Mouse (Mus musculus) small intestine, adult 2 months (tissue): ENCODE data around the gene Pts. TPM values are rescaled to one million over a fixed set of nuclear protein-coding genes. Genes with fewer than 3 reads are reported as not detected.

Source experiments
- H3K27ac ChIP-seq: fragments of 200-500 bp; 2 replicates; pipeline ENCODE4 v1.5.1; 2012; ENCODE audit warnings: low read depth, low read length, control low read depth, inconsistent platforms; ENCODE audit not compliant: insufficient read depth
- H3K27me3 ChIP-seq: fragments of 200-500 bp; 2 replicates; pipeline ENCODE4 v1.6.1; 2012; ENCODE audit warnings: mild to moderate bottlenecking, moderate library complexity, low read length, inconsistent platforms; ENCODE audit not compliant: control insufficient read depth, insufficient read depth
- H3K36me3 ChIP-seq: fragments of 200-500 bp; 2 replicates; pipeline ENCODE4 v1.6.1; 2012; ENCODE audit warnings: mild to moderate bottlenecking, low read length, control low read depth, inconsistent platforms; ENCODE audit not compliant: control insufficient read depth, insufficient read depth
- H3K4me1 ChIP-seq: fragments of 200-500 bp; 2 replicates; pipeline ENCODE4 v1.6.1; 2012; ENCODE audit warnings: low read length, inconsistent platforms, mixed read lengths; ENCODE audit not compliant: control insufficient read depth, insufficient read depth, insufficient read length
- H3K4me3 ChIP-seq: fragments of 200-500 bp; 2 replicates; pipeline ENCODE4 v1.5.1; 2012; ENCODE audit warnings: low read depth, mild to moderate bottlenecking, control low read depth, inconsistent platforms, low read length, moderate library complexity
- CTCF ChIP-seq: fragments of 200-500 bp; IDR thresholded peaks from 2 replicates; pipeline ENCODE4 v1.5.1; 2012; ENCODE audit warnings: low read depth, mild to moderate bottlenecking, control low read depth, inconsistent platforms, low read length, moderate library complexity, mixed read lengths; ENCODE audit not compliant: insufficient replicate concordance, insufficient read length; ENCODE audit errors: extremely low read depth
- POLR2A ChIP-seq: fragments of 200-500 bp; IDR thresholded peaks from 2 replicates; pipeline ENCODE4 v1.6.1; 2012; ENCODE audit warnings: low read depth, mild to moderate bottlenecking, control low read depth, inconsistent platforms, low read length, moderate library complexity
- WGBS: fragments of 180-500 bp; shearing (Covaris S2); methylation state at CpG from one replicate; pipeline ENCODE4 v1.1.7; 2018; 5-methylcytosine and 5-hydroxymethylcytosine counted together
- polyA plus RNA-seq: library from polyadenylated mRNA; depleted of rRNA; stranded (reverse); fragments of >200 nt; gene quantifications from 2 replicates; pipeline ENCODE4 v1.2.3, GENCODE M21; 2012

Gene Pts
- polyA plus RNA-seq, 1 experiment, result 14.9 TPM

DNA sequence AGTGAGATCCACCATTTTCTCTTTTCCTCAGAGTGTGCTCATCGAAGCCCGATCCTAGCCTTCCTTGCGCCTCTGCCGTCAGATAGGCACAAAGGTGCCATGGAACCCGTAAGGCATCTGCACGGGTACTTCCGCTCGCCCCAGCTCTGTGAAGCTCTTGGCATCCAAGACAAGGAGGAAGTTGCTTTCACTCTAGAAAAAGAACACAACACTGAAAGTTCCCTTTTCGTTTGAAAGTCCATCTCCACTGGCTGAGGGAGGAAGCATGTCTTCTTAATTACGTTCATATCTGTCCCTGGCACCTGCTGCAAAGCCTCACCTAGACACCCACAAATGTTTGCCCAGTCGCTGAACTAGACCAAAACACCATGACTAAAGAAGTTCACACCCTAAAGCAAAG is 4.8 kb upstream of the Pts start:
- peak overlapping the region; percentile 80 for H3K27ac ChIP-seq
- H3K4me1 ChIP-seq, result peaks cover 14% of the 10 kb centered on the region
- TF ChIP-seq CTCF (no peak), POLR2A (no peak)
- H3K4me3 ChIP-seq, result peak overlapping the region; percentile 46
- WGBS, result 16% methylated on average over 11 of the region's 11 CpGs
- H3K36me3 ChIP-seq, result peaks cover 7% of the 10 kb centered on the region; the same call in 1 of the 2 replicates
- no peaks in the 10 kb centered on the region for H3K27me3 ChIP-seq

DNA sequence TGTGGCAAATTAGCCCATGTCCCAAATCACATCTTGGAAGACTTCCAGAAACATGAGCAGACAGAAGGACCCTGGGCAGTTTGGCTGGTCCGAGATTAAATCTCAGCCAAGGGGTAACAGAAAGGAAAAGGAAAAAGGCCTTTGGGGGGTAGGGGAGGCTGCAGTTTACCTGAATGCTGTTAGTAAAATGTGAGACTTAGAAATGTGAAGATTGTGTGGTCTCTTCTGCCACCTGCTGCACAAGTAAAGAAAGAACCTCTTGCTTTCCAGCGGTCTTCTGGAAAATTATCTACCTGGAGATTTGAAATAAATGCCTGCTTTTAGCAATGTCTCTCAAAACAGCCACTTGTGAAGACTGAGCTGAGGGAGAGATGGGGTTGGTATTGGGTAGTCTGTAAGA is 2.4 kb upstream of the Pts start:
- WGBS, result 25% methylated on average over 2 of the region's 2 CpGs
- no peak overlapping the region for H3K4me3 ChIP-seq
- H3K27ac ChIP-seq, result no peak overlapping the region
- H3K4me1 ChIP-seq, result peaks cover 12% of the 10 kb centered on the region; the same call in 1 of the 2 replicates
- H3K27me3 ChIP-seq, result no peaks in the 10 kb centered on the region
- TF ChIP-seq POLR2A (no peak), CTCF (no peak)
- peaks cover 7% of the 10 kb centered on the region for H3K36me3 ChIP-seq

DNA sequence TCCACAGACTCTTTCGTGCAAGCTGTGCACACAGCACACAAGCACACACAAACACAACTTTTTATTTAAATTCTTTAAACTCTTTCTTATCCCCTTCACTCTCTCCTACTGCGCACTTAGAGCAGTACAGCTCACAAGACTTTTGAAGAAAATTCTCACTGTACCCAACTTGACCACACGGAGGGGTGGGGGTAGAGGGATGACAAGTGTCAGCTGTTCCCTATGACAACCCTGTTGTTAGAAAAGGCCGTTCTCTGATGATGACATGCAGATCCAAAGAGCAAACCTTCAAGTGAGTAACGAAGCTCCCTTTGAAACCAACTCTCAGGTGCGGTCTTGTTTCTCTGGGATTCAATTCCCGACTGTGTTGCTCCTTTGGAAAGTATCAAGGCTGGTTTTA is 664 bp downstream of the Pts start:
- 12% methylated on average over 7 of the region's 7 CpGs for WGBS
- Histone ChIP-seq H3K27me3 (no peaks in the 10 kb centered on the region), H3K27ac (0 out of 2 replicates have a peak overlapping the region, but pooled peaks have one; percentile 14), H3K36me3 (peaks cover 9% of the 10 kb centered on the region), H3K4me1 (peaks cover 4% of the 10 kb centered on the region; the same call in 1 of the 2 replicates), H3K4me3 (peak overlapping the region; percentile 67)
- TF ChIP-seq CTCF (no peak), POLR2A (no peak)

DNA sequence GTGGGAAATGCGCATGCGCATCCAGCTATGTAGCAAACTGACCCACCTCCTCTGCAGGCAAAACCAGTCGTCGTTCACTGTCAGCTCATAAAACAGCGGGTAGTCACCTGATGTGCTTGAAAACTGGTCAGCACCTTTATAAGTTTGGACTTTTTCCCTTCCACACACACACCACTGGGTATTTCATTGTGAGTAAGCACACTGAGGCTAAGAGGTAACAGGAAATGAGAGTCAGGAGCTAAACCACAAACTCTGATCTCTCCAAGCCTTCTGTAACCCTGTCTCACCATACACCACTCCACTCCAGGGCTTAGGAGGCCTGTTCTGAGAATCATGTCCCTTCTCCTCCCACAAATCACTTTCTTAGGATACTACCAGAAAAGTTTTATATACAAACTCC is 2.9 kb downstream of the Pts start:
- H3K27me3 ChIP-seq, result no peaks in the 10 kb centered on the region
- peaks cover 4% of the 10 kb centered on the region; the same call in 1 of the 2 replicates for H3K4me1 ChIP-seq
- TF ChIP-seq POLR2A, result no peak
- no peak for TF ChIP-seq CTCF
- peaks cover 12% of the 10 kb centered on the region for H3K36me3 ChIP-seq
- WGBS, result 75% methylated on average over 5 of the region's 5 CpGs
- no peak overlapping the region for H3K27ac ChIP-seq
- H3K4me3 ChIP-seq, result no peak overlapping the region

DNA sequence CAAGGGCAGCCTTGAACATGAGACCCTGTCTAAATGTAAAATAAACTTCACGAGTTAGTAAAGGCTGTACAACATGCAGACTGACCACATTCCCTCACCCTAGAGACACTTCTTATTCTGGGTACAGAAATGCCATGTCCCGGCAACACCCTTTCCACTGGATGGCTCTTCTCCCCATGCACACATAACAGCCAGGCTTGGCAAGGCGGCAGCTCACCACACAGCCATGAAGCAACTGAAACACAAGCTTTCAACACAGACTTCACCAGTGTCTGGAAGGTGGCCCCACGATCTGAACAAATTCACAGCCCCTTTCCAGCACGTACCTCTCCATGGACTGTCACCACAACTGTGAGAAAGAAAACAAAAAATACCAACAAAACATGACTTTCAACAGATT is 3.6 kb downstream of the Pts start:
- H3K27me3 ChIP-seq, result no peaks in the 10 kb centered on the region
- WGBS, result 89% methylated on average over 5 of the region's 5 CpGs
- H3K4me3 ChIP-seq, result no peak overlapping the region
- H3K4me1 ChIP-seq, result peaks cover 4% of the 10 kb centered on the region; the same call in 1 of the 2 replicates
- TF ChIP-seq POLR2A, result no peak
- no peak for TF ChIP-seq CTCF
- H3K27ac ChIP-seq, result no peak overlapping the region
- peaks cover 12% of the 10 kb centered on the region for H3K36me3 ChIP-seq

DNA sequence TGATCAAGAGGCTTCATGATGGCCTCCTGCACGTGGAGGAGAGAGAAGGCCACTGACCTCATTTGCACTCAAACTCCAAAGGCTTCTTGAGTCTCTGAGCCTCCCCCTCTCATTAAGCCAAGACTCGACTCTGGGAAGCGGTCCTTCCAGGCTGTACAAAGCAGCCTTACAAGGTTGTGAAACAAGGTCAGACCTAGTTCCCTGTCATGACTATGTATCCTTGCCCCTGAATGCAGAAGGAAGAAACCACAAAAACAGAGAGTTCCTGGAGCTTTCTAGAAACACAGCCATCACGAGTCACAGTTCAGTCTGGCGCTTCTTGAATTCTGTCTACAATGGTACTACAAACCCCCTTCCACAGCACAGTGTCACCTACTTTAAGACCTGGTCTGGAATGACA is 6.0 kb downstream of the Pts start:
- WGBS, result 75% methylated on average over 5 of the region's 5 CpGs
- no peak overlapping the region for H3K4me3 ChIP-seq
- no peak for TF ChIP-seq POLR2A
- TF ChIP-seq CTCF, result no peak
- peaks cover 4% of the 10 kb centered on the region; the same call in 1 of the 2 replicates for H3K4me1 ChIP-seq
- H3K36me3 ChIP-seq, result peaks cover 12% of the 10 kb centered on the region
- no peak overlapping the region for H3K27ac ChIP-seq
- H3K27me3 ChIP-seq, result no peaks in the 10 kb centered on the region

DNA sequence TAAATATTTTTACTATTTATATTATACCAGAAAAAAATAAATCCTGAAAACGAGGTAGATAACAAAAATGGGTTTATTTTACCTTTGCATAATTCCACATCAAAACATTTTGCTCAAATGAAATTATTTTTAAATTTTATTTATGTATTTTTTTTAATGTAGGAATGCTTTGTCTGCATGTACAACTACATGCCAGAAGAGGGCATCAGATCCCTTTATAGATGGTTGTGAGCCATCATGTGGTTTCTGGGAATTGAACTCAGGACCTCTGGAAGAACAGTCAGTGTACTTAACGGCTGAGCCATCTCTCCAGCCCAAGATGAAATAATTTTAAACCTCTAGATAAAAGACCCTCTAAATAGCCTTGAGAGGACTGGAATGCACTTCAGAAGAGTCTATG is 7.0 kb downstream of the Pts start:
- peaks cover 11% of the 10 kb centered on the region for H3K36me3 ChIP-seq
- no peak overlapping the region for H3K4me3 ChIP-seq
- H3K4me1 ChIP-seq, result no peaks in the 10 kb centered on the region
- TF ChIP-seq CTCF, result no peak
- no peak for TF ChIP-seq POLR2A
- no peak overlapping the region for H3K27ac ChIP-seq
- 44% methylated on average over 2 of the region's 2 CpGs for WGBS
- no peaks in the 10 kb centered on the region for H3K27me3 ChIP-seq

DNA sequence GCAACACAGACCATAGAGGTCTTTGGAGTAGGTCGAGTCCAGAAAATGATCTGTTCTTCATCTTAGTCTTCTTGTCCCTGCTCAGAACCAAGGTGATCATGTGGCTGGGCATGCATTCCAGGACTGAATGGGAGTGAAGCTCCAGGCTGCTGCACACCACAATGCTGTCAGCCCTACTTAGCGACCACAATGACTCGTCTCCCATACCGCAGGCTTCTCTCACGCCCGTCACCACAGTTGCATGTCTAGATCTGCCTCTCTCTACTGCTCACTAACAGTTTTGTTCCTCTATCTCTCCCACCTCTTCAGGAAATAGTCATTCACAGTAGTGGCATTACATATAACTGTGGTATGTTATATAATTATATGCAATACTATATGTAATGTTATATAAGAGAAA is 7.8 kb downstream of the Pts start:
- H3K27me3 ChIP-seq, result no peaks in the 10 kb centered on the region
- no peak overlapping the region for H3K27ac ChIP-seq
- 75% methylated on average over 6 of the region's 6 CpGs for WGBS
- peaks cover 11% of the 10 kb centered on the region for H3K36me3 ChIP-seq
- TF ChIP-seq POLR2A (no peak), CTCF (no peak)
- H3K4me1 ChIP-seq, result 0 out of 2 replicates have a peak, but pooled peaks cover 1% of the 10 kb centered on the region
- no peak overlapping the region for H3K4me3 ChIP-seq
